ENCODE assay signal across 8 mouse cellular contexts in genomic region chr5:142810710-142811599, GRCm38 (mm10). TPM values are rescaled to one million over a fixed set of nuclear protein-coding genes. Genes with fewer than 3 reads are reported as not detected.
A peak's percentile ranks its signal among the peaks of the same experiment; 100 is the strongest.
DNase-seq lines count a peak whose midpoint lies in the region; ATAC-seq and TF ChIP-seq lines count a peak whose summit lies in the region.

No protein-coding gene starts in this region.

- no peak for DNase-seq in liver, embryonic 13.5 days
- DNase-seq in liver, postnatal 0 days: no peak
- DNase-seq in embryonic facial prominence, embryonic 10.5 days (ENCODE audit: low spot score): peak; percentile 56
- DNase-seq in adrenal gland, postnatal 10 days: no peak
- no peak for DNase-seq in layer of hippocampus, adult 8-10 months (ENCODE audit: low spot score in 2 of 2)
- no peak for DNase-seq in left cerebral cortex, adult 18-20 months (ENCODE audit: low spot score in 2 of 2)

- no peaks in the 10 kb centered on the region for H3K9me3 ChIP-seq in liver, embryonic 13.5 days (replicated peaks)
- H3K9me3 ChIP-seq in liver, postnatal 0 days (ENCODE audit: low read length): no peaks in the 10 kb centered on the region
- no peaks in the 10 kb centered on the region; the same call in 1 of the 2 replicates for H3K9me3 ChIP-seq in embryonic facial prominence, embryonic 10.5 days
- H3K9me3 ChIP-seq in intestine, embryonic 16.5 days (ENCODE audit: control insufficient read depth, low read length): no peaks in the 10 kb centered on the region

- TF ChIP-seq CTCF in liver, postnatal 0 days (IDR thresholded peaks at IDR 0.05; ENCODE audit: low read depth): no peak
- TF ChIP-seq CTCF in olfactory bulb, adult 2 months (IDR thresholded peaks at IDR 0.05; ENCODE audit: insufficient read depth, low read depth, low read length): no peak

- no peak for TF ChIP-seq POLR2A in olfactory bulb, adult 2 months (IDR thresholded peaks at IDR 0.05; ENCODE audit: insufficient read depth, low read depth, low read length)

- H3K36me3 ChIP-seq in liver, embryonic 13.5 days: no peaks in the 10 kb centered on the region
- 0 out of 2 replicates have a peak, but pooled peaks cover 7% of the 10 kb centered on the region for H3K36me3 ChIP-seq in liver, postnatal 0 days (replicated peaks; ENCODE audit: insufficient read depth, low read length)
- peaks cover 74% of the 10 kb centered on the region for H3K36me3 ChIP-seq in embryonic facial prominence, embryonic 10.5 days (replicated peaks)
- no peaks in the 10 kb centered on the region for H3K36me3 ChIP-seq in intestine, embryonic 16.5 days (ENCODE audit: control insufficient read depth, insufficient read depth, low read length)

- no peak overlapping the region for H3K4me3 ChIP-seq in liver, embryonic 13.5 days (replicated peaks)
- H3K4me3 ChIP-seq in liver, postnatal 0 days (ENCODE audit: low read depth, low read length): no peak overlapping the region
- H3K4me3 ChIP-seq in embryonic facial prominence, embryonic 10.5 days: peak overlapping the region; percentile 98
- no peak overlapping the region for H3K4me3 ChIP-seq in intestine, embryonic 16.5 days (ENCODE audit: low read length)
- H3K4me3 ChIP-seq in olfactory bulb, adult 2 months (ENCODE audit: insufficient read depth, low read depth, low read length): peak overlapping the region; percentile 1; the same call in 1 of the 2 replicates

- peaks cover 46% of the 10 kb centered on the region for H3K4me1 ChIP-seq in liver, embryonic 13.5 days (replicated peaks)
- H3K4me1 ChIP-seq in liver, postnatal 0 days (ENCODE audit: insufficient read depth): peaks cover 30% of the 10 kb centered on the region
- peaks cover 49% of the 10 kb centered on the region for H3K4me1 ChIP-seq in embryonic facial prominence, embryonic 10.5 days
- peaks cover 38% of the 10 kb centered on the region for H3K4me1 ChIP-seq in intestine, embryonic 16.5 days (ENCODE audit: control insufficient read depth, insufficient read depth, low read length)
- H3K4me1 ChIP-seq in olfactory bulb, adult 2 months (ENCODE audit: control insufficient read depth, insufficient read depth, low read length): peaks cover 31% of the 10 kb centered on the region

- no peak overlapping the region for H3K9ac ChIP-seq in liver, embryonic 13.5 days
- no peak overlapping the region; the same call in 1 of the 2 replicates for H3K9ac ChIP-seq in liver, postnatal 0 days (replicated peaks)
- peak overlapping the region; percentile 98 for H3K9ac ChIP-seq in intestine, embryonic 16.5 days (ENCODE audit: low read depth, low read length)

- peaks cover 70% of the 10 kb centered on the region for H3K27me3 ChIP-seq in liver, embryonic 13.5 days
- H3K27me3 ChIP-seq in liver, postnatal 0 days (ENCODE audit: insufficient read depth, low read length): peaks cover 24% of the 10 kb centered on the region
- H3K27me3 ChIP-seq in embryonic facial prominence, embryonic 10.5 days (replicated peaks; ENCODE audit: low read depth, poor library complexity, severe bottlenecking): no peaks in the 10 kb centered on the region
- no peaks in the 10 kb centered on the region for H3K27me3 ChIP-seq in intestine, embryonic 16.5 days (replicated peaks; ENCODE audit: control insufficient read depth, insufficient read depth, low read length)

- H3K4me2 ChIP-seq in liver, embryonic 13.5 days: peak overlapping the region; percentile 14; the same call in 1 of the 2 replicates
- no peak overlapping the region for H3K4me2 ChIP-seq in liver, postnatal 0 days (ENCODE audit: low read depth, low read length)
- peak overlapping the region; percentile 82 for H3K4me2 ChIP-seq in intestine, embryonic 16.5 days (ENCODE audit: low read depth, low read length)

- 0 out of 2 replicates have a peak, but pooled peaks have one; percentile 20 for ATAC-seq in liver, embryonic 13.5 days (ENCODE audit: low read depth)
- no peak for ATAC-seq in liver, postnatal 0 days
- no peak for ATAC-seq in intestine, embryonic 16.5 days

- TF ChIP-seq EP300 in liver, postnatal 0 days (IDR thresholded peaks at IDR 0.05; ENCODE audit: low read depth): no peak

- H3K27ac ChIP-seq in liver, embryonic 13.5 days: peak overlapping the region; percentile 27
- no peak overlapping the region for H3K27ac ChIP-seq in liver, postnatal 0 days (ENCODE audit: low read depth)
- peak overlapping the region; percentile 100 for H3K27ac ChIP-seq in embryonic facial prominence, embryonic 10.5 days (replicated peaks)
- peak overlapping the region; percentile 47 for H3K27ac ChIP-seq in intestine, embryonic 16.5 days (ENCODE audit: low read length)
- H3K27ac ChIP-seq in olfactory bulb, adult 2 months (ENCODE audit: insufficient read depth, low read depth, low read length): no peak overlapping the region

- WGBS in liver, embryonic 13.5 days (ENCODE audit: insufficient replicate concordance): 62% methylated on average over 20 of the region's 20 CpGs
- 64% methylated on average over 20 of the region's 20 CpGs for WGBS in liver, postnatal 0 days (ENCODE audit: insufficient replicate concordance)
- WGBS in embryonic facial prominence, embryonic 10.5 days: 19% methylated on average over 20 of the region's 20 CpGs
- 34% methylated on average over 20 of the region's 20 CpGs for WGBS in intestine, embryonic 16.5 days
- WGBS in olfactory bulb, adult 2 months: 17% methylated on average over 20 of the region's 20 CpGs

RNA-seq across cellular contexts. Expression of gene Tnrc18, which starts 6.5 kb away (rescaled TPM):
- 2.4 and 2.5 TPM in 2 replicates for polyA plus RNA-seq in liver, embryonic 13.5 days (2015; fragmentation: Nextera tagmentation; extraction: Ambion mirVana)
- polyA plus RNA-seq in liver, postnatal 0 days (2015; fragmentation: Nextera tagmentation; extraction: Ambion mirVana): 2.9 and 4.0 TPM in 2 replicates
- polyA plus RNA-seq in embryonic facial prominence, embryonic 10.5 days (2016; fragmentation: Nextera tagmentation; extraction: Ambion mirVana): 21.8 and 26.5 TPM in 2 replicates
- polyA plus RNA-seq in intestine, embryonic 16.5 days (2015; fragmentation: Nextera tagmentation; extraction: Ambion mirVana): 10.5 and 13.2 TPM in 2 replicates
- polyA plus RNA-seq in olfactory bulb, adult 2 months (2012; ENCODE audit: insufficient read depth, insufficient read length, low replicate concordance, missing spikeins): not detected in 2 replicates
- 10 to 100 TPM; 77.5 to 98.6 TPM for total RNA-seq in adrenal gland, postnatal 10 days (2021)
- total RNA-seq in layer of hippocampus, adult 8-10 months (2022): 100 to 1,000 TPM; 131 to 153 (median 136) TPM
- 100 to 1,000 TPM; 116 to 122 TPM for total RNA-seq in left cerebral cortex, adult 18-20 months (2021)

Comparison
In these comparisons a context has a peak if more than half of its experiments do, and no peak if none do; other contexts are left out.
1. H3K27ac ChIP-seq: peak in liver, embryonic 13.5 days (single experiment), embryonic facial prominence, embryonic 10.5 days (single experiment) and intestine, embryonic 16.5 days (single experiment); none in liver, postnatal 0 days (single experiment) and olfactory bulb, adult 2 months (single experiment).
2. H3K4me3 ChIP-seq: peak in embryonic facial prominence, embryonic 10.5 days (single experiment) and olfactory bulb, adult 2 months (single experiment); none in liver, embryonic 13.5 days (single experiment), liver, postnatal 0 days (single experiment) and intestine, embryonic 16.5 days (single experiment).